Mouse (Mus musculus) heart, adult 18-20 months (tissue): ENCODE data around the gene Myh10. TPM values are rescaled to one million over a fixed set of nuclear protein-coding genes. Genes with fewer than 3 reads are reported as not detected.
"Not testable (repeated sequence)": the region's sequence is repeated elsewhere in the genome, so short reads cannot be mapped to it uniquely, and the experiment has no call there.

Experiments
- DNase-seq, 2 experiments: peaks; one replicate each; pipeline ENCODE4 v3.0.0; 2021 to 2022; ENCODE audit warnings: mixed read lengths in 1 of 2
- total RNA-seq, 2 experiments: library from RNA; stranded (reverse); gene quantifications; 2 replicates each; pipeline ENCODE4 v1.2.3; 2021

Myh10 gene
- total RNA-seq, 2 experiments from 2014 or later = 19.3 to 20.3 TPM

DNA sequence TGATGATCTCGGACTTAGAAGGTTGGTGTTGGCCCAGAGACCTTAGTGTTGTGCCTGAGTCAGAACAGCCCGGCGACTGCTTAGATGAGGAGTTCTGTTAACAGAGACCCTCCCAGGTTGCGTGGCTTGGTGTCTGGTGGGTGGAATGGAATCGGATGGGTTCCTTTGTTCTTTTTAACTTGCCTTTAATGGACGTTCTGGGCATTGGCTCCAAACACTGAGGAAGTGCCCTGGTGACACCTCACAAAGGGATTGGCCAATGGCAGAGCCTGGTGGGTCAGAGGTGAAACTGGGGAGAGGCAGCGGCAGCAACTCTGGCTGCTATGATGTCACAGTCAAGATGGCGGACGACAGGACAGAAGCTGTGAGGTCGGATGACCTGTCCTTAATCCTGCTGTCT, 99.4 kb downstream of the Myh10 start:
- DNase-seq = no peak

DNA sequence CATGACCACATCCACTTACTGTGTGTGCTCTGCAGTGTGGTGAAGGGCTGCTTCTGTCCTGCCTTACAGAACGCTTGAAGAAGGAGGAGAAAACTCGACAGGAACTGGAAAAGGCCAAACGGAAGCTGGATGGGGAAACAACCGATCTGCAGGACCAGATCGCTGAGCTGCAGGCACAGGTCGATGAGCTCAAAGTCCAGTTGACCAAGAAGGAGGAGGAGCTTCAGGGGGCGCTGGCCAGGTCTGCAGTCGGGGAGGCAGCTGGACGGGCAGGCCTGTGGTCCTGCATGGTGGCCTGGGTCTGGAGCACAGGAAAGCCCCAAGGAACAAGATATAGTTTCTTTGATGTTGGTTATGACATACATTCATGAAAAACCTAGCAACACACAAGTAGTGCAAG, 100.4 kb downstream of the Myh10 start:
- DNase-seq = no peak

GRCm38 (mm10) chr11:68798258-68798657, 106.9 kb downstream of the Myh10 start:
- no peak for DNase-seq

DNA sequence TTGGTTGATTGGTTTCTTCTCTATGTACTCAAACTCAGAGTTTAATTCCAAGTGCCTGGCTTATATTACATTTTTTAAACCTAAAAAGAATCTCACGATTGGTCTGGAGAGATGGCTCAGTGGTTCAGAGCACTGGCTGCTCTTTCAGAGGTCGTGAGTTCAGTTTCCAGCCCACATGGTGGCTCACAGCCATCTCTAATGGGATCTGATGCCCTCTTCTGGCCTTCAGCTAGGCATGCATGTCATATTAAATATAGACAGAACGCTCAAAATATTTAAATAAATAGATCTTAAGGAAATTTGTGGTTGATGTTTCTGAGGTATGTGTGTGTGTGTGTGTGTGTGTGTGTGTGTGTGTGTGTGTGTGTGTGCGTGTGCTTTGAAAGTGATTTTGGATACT, 113.8 kb downstream of the Myh10 start:
- no peak for DNase-seq

DNA sequence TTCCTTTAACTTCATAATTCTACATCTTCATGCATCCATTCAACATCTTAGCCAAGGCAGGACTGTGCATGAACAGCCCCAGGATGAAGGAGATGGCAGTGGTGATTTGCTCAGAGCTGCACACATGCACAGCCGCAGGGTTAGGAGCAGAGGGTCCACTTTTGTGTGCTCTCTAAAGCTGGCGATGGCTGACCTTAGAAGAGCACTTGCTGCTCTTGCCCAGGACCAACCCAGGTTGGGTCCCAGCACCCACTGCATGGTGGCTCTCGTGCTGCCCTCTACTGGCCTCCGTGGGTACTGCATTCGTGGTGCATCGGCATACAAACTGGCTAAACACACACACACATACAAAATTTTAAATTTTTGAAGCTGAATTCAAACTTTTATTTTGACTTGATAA, 116.4 kb downstream of the Myh10 start:
- DNase-seq = peak; percentile 38 to 88

DNA sequence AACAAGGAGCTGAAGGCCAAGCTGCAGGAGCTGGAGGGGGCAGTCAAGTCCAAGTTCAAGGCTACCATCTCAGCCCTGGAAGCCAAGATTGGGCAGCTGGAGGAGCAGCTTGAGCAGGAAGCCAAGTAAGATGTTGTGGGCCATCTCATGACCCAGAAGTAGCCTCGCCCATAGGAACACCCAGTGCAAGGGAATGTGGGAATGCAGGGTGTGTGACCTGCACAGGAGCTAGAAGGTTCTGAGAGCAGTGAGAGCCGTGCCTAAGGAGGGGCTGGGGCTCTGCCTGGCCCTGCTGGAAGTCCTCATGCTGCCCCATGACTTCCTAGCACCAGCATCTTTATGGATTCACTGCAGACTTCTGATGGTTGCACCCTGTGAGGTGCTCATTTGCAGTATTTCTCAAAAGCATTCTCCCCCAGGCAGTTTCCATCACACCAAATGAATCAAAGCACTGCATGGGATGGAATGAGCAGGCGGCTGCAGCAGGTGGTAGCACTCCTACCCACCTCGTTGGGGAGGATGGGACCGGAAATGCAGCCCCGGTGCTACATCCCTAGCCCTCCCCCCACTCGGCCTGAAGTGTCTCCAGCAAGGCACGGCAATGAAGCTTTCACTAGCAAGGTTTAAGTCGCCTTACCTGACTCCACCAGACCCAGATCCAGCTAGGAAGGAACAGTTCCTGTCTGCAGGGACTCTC, 120.7 kb downstream of the Myh10 start:
- DNase-seq = no peak

GRCm38 (mm10) chr11:68818416-68818815, 127.1 kb downstream of the Myh10 start:
- DNase-seq = no peak

GRCm38 (mm10) chr11:68819226-68819805, 128.0 kb downstream of the Myh10 start:
- no peak for DNase-seq

- DNase-seq = peak in 1 of 2 experiments; percentile 21
Observed at GRCm38 (mm10) chr11:68822326-68822725, 131.0 kb downstream of the Myh10 start.

DNA sequence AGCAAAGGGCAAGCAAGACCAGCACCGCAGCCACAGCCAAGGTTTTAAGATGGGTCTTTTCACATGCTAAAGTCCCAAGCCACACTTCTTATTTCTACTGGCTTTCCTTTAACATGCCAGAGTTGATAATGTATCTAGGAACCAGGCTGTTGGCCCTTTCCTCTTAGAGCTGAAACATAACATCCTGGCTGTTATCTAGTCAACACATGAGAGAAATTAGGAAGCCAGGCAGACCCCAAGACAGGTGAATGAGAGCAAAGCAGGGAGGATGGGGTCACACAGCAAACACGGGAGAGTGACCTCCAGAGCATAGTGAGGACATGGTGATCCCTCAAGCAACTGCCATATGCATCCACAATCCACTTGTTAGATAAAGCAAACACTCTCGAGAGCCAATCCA, 135.4 kb downstream of the Myh10 start:
- DNase-seq = no peak

- DNase-seq = not testable (repeated sequence)
Observed at GRCm38 (mm10) chr11:68831580-68831979, 140.2 kb downstream of the Myh10 start.

DNA sequence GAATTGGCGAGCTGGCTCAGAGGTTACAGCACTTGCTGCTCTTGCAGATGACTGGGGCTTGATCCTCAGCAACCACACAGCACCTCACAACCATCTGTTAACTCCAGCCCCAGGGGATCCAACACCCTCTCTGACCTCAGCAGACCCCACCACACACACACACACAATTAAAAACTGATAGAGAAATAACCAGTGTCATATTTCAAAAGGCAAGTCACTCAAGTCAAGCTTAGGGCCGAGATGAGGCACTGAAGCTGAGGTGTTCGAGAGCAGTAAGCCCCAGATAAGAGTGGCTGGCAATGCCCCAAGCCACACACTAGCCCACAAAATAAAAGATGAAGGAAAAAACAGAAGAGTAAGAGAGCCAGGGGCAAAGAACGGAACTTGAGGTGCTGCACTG, 141.4 kb downstream of the Myh10 start:
- DNase-seq = no peak

GRCm38 (mm10) chr11:68833593-68833992, 142.2 kb downstream of the Myh10 start:
- DNase-seq = no peak

DNA sequence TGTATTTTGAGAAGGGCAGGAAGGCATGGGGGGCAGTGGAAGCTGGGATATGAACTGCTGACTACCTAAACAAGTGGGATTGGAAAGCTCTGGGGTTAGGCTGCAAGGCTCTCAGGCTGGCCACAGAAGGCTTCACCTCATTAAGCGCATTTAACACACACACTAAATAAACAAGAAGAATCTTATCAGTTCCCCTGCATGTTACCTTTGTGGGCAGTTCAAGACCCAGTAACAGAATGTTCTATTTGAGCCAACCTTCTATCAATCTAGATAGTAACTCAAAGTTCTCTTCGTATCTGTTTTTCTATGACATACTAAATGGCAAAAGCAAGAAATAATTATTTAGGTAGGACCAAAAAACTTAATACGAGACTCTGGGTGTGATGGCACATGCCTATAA, 143.7 kb downstream of the Myh10 start:
- DNase-seq = no peak

GRCm38 (mm10) chr11:68839606-68840005, 148.2 kb downstream of the Myh10 start:
- no peak for DNase-seq

GRCm38 (mm10) chr11:68850862-68851261, 159.5 kb downstream of the Myh10 start:
- DNase-seq = no peak

- no peak for DNase-seq
Observed at GRCm38 (mm10) chr11:68851644-68852485, 160.5 kb downstream of the Myh10 start.

DNA sequence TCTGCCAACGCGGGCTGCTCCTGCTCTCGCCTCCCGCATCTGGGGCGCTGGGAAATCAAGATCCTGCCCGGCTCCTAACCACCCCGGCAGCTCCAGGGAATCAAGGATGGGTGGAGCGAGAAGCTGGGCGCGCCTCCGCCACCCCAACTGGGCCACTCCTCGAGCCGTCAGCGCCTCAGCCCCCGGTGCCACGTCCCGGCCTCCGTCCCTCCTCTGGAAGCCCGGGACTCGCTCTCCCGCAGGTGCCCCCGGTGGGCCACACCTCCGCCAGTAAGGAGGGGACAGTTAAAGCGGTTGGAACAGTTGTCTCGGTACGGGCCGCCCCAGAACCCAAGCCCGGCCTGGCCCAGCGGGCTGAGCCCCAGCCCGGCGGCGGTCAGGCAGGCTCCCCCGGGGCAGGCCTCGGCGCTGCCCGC, 161.1 kb downstream of the Myh10 start:
- peak; percentile 83 to 87 for DNase-seq

- peak; percentile 100 for DNase-seq
Observed at GRCm38 (mm10) chr11:68852932-68853409, 161.6 kb downstream of the Myh10 start.

- peak; percentile 62 to 89 for DNase-seq
Observed at GRCm38 (mm10) chr11:68853611-68854401, 162.4 kb downstream of the Myh10 start.

DNA sequence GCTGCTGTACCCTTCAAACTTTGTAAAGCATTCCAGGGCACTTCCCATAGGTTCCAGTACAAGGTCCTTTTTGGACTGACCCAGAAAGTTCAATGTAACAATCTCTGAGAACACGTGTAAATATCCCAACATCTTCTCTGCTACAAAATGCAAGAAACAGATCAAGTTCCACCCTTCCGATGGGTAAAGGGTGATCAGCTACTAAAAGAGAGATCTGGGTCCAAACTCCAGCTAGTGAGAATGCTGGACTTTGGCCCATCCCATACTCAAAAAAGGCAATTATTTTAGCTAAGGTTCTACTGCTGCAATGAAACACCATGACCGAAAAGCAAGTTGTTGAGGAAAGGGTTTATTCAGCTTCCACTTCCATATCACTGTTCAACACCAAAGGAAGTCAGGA, 163.3 kb downstream of the Myh10 start:
- no peak for DNase-seq

GRCm38 (mm10) chr11:68857329-68857728, 166.0 kb downstream of the Myh10 start:
- DNase-seq = no peak
